Mouse (Mus musculus) forebrain, embryonic 14.5 days (tissue): ENCODE data around the gene Mpg. TPM values are rescaled to one million over a fixed set of nuclear protein-coding genes. Genes with fewer than 3 reads are reported as not detected.

Experiments
- ATAC-seq: fragments of 200-750 bp; cut with Nextera tagmentation; 2 replicates; pipeline ENCODE4 v1.8.0; 2017; ENCODE audit warnings: mild to moderate bottlenecking, moderate library complexity
- DNase-seq: peaks from one replicate; pipeline ENCODE4 v3.0.0-alpha.2; 2015; ENCODE audit warnings: low spot score
- H3K27ac ChIP-seq: fragments of 300-500 bp; sonication (generic); 2 replicates; pipeline ENCODE4 v1.5.1; 2014; ENCODE audit warnings: low read depth, mild to moderate bottlenecking, control low read depth, low read length, moderate library complexity
- H3K27me3 ChIP-seq: fragments of 300-500 bp; sonication (generic); replicated peaks from 2 replicates; pipeline ENCODE4 v1.6.1; 2014; ENCODE audit warnings: low read length, control low read depth, mixed read lengths; ENCODE audit not compliant: control insufficient read depth, insufficient read depth
- H3K36me3 ChIP-seq: fragments of 300-500 bp; sonication (generic); 2 replicates; pipeline ENCODE4 v1.6.1; 2014; ENCODE audit warnings: low read length, control low read depth; ENCODE audit not compliant: control insufficient read depth, insufficient read depth
- H3K4me1 ChIP-seq: fragments of 300-500 bp; sonication (generic); 2 replicates; pipeline ENCODE4 v1.6.1; 2014; ENCODE audit warnings: antibody characterized with exemption, low read length, control low read depth; ENCODE audit not compliant: control insufficient read depth, insufficient read depth
- H3K4me2 ChIP-seq: fragments of 300-500 bp; sonication (generic); 2 replicates; pipeline ENCODE4 v1.6.1; 2014; ENCODE audit warnings: mild to moderate bottlenecking, control low read depth, low read length
- H3K4me3 ChIP-seq: fragments of 300-500 bp; sonication (generic); 2 replicates; pipeline ENCODE4 v1.5.1; 2014; ENCODE audit warnings: low read depth, low read length, control low read depth
- H3K9ac ChIP-seq: fragments of 300-500 bp; sonication (generic); 2 replicates; pipeline ENCODE4 v1.6.1; 2014; ENCODE audit warnings: mild to moderate bottlenecking, low read length, control low read depth, moderate library complexity
- H3K9me3 ChIP-seq: fragments of 300-500 bp; sonication (generic); replicated peaks from 2 replicates; pipeline ENCODE4 v1.6.1; 2016; ENCODE audit warnings: low read length, control low read depth, mixed read lengths; ENCODE audit not compliant: control insufficient read depth
- WGBS: fragments of 180-500 bp; shearing (Covaris S2); extraction: QIAGEN DNeasy Blood & Tissue Kit; methylation state at CpG from one replicate; pipeline ENCODE4 v1.1.7; 2014; 5-methylcytosine and 5-hydroxymethylcytosine counted together
- polyA plus RNA-seq: library from polyadenylated mRNA; unstranded; fragments of >200 nt; fragmentation: Nextera tagmentation; extraction: Ambion mirVana; gene quantifications from 2 replicates; pipeline ENCODE4 v1.2.1, GENCODE M21; 2014

Mpg gene
- polyA plus RNA-seq, 1 experiment from 2014 or later = 31.2 TPM

- Histone ChIP-seq H3K4me2 (no peak overlapping the region), H3K4me1 (no peaks in the 10 kb centered on the region), H3K27ac (no peak overlapping the region), H3K9me3 (no peaks in the 10 kb centered on the region), H3K9ac (no peak overlapping the region), H3K4me3 (no peak overlapping the region), H3K27me3 (no peaks in the 10 kb centered on the region), H3K36me3 (peaks cover 40% of the 10 kb centered on the region)
- no peak for ATAC-seq
- DNase-seq = no peak
- WGBS = 92% methylated on average over 3 of the region's 3 CpGs
Observed at GRCm38 (mm10) chr11:32256566-32256965, 30.3 kb downstream of the Mpg start.

GRCm38 (mm10) chr11:32262674-32263415 lies 36.5 kb downstream of the Mpg start:
- Histone ChIP-seq H3K4me1 (peaks cover 4% of the 10 kb centered on the region; the same call in 1 of the 2 replicates), H3K36me3 (peaks cover 11% of the 10 kb centered on the region; the same call in 1 of the 2 replicates), H3K9ac (no peak overlapping the region), H3K9me3 (no peaks in the 10 kb centered on the region), H3K4me2 (no peak overlapping the region), H3K27me3 (no peaks in the 10 kb centered on the region), H3K4me3 (no peak overlapping the region), H3K27ac (no peak overlapping the region)
- WGBS = 91% methylated on average over 10 of the region's 10 CpGs
- ATAC-seq = no peak
- no peak for DNase-seq

GRCm38 (mm10) chr11:32265117-32265738 lies 38.9 kb downstream of the Mpg start:
- Histone ChIP-seq H3K27ac (no peak overlapping the region), H3K4me3 (no peak overlapping the region), H3K27me3 (no peaks in the 10 kb centered on the region), H3K36me3 (peaks cover 8% of the 10 kb centered on the region; the same call in 1 of the 2 replicates), H3K4me1 (peaks cover 5% of the 10 kb centered on the region; the same call in 1 of the 2 replicates), H3K9ac (no peak overlapping the region), H3K4me2 (no peak overlapping the region), H3K9me3 (no peaks in the 10 kb centered on the region)
- WGBS = 96% methylated on average over 3 of the region's 3 CpGs
- ATAC-seq (no peak), DNase-seq (no peak)

GRCm38 (mm10) chr11:32266194-32266593 lies 39.9 kb downstream of the Mpg start:
- Histone ChIP-seq H3K4me2 (no peak overlapping the region), H3K4me1 (peaks cover 5% of the 10 kb centered on the region; the same call in 1 of the 2 replicates), H3K36me3 (no peaks in the 10 kb centered on the region; the same call in 1 of the 2 replicates), H3K4me3 (no peak overlapping the region), H3K27me3 (no peaks in the 10 kb centered on the region), H3K9me3 (no peaks in the 10 kb centered on the region), H3K27ac (no peak overlapping the region), H3K9ac (no peak overlapping the region)
- ATAC-seq (no peak), DNase-seq (no peak)
- WGBS = 91% methylated on average over 6 of the region's 6 CpGs

GRCm38 (mm10) chr11:32266776-32267175 lies 40.5 kb downstream of the Mpg start:
- ATAC-seq (no peak; the same call in 1 of the 2 replicates), DNase-seq (peak; percentile 6)
- 25% methylated on average over 6 of the region's 6 CpGs for WGBS
- no peaks in the 10 kb centered on the region for H3K27me3 ChIP-seq
- peak overlapping the region; percentile 50 for H3K4me2 ChIP-seq
- peak overlapping the region; percentile 78 for H3K9ac ChIP-seq
- H3K9me3 ChIP-seq = no peaks in the 10 kb centered on the region
- peaks cover 5% of the 10 kb centered on the region; the same call in 1 of the 2 replicates for H3K4me1 ChIP-seq
- H3K27ac ChIP-seq = peak overlapping the region; percentile 88; the same call in 1 of the 2 replicates
- no peaks in the 10 kb centered on the region; the same call in 1 of the 2 replicates for H3K36me3 ChIP-seq
- H3K4me3 ChIP-seq = peak overlapping the region; percentile 47

GRCm38 (mm10) chr11:32267188-32267884 lies 41.0 kb downstream of the Mpg start, which contains the start of gene Nprl3:
TSS of gene Nprl3 (minus strand) at chr11:32267707.
- H3K9ac ChIP-seq = peak within 1 kb of the TSS; percentile 78
- DNase-seq = peak; percentile 97
- under 1% methylated on average over 54 of the region's 54 CpGs for WGBS

GRCm38 (mm10) chr11:32267964-32268363 lies 41.7 kb downstream of the Mpg start:
- DNase-seq = no peak
- WGBS = 21% methylated on average over 5 of the region's 5 CpGs

More at GRCm38 (mm10) chr11:32267188-32267884, 41.0 kb downstream of the Mpg start, which contains the start of gene Nprl3:
- Histone ChIP-seq H3K9me3 (no peaks in the 10 kb centered on the region), H3K27me3 (no peaks in the 10 kb centered on the region), H3K4me1 (peaks cover 5% of the 10 kb centered on the region; the same call in 1 of the 2 replicates), H3K36me3 (no peaks in the 10 kb centered on the region; the same call in 1 of the 2 replicates), H3K4me3 (peak within 1 kb of the TSS; percentile 47), H3K27ac (peak within 1 kb of the TSS; percentile 88), H3K4me2 (peak within 1 kb of the TSS; percentile 50)
- ATAC-seq = peak; percentile 100

GRCm38 (mm10) chr11:32268952-32269351 lies 42.6 kb downstream of the Mpg start:
- WGBS = 83% methylated on average over 5 of the region's 5 CpGs
- Histone ChIP-seq H3K9ac (no peak overlapping the region), H3K9me3 (no peaks in the 10 kb centered on the region), H3K4me1 (peaks cover 5% of the 10 kb centered on the region; the same call in 1 of the 2 replicates), H3K4me2 (no peak overlapping the region), H3K27ac (no peak overlapping the region), H3K36me3 (no peaks in the 10 kb centered on the region), H3K27me3 (no peaks in the 10 kb centered on the region), H3K4me3 (no peak overlapping the region)
- no peak for ATAC-seq
- no peak for DNase-seq

More at GRCm38 (mm10) chr11:32267964-32268363, 41.7 kb downstream of the Mpg start:
- H3K27ac ChIP-seq = no peak overlapping the region
- no peaks in the 10 kb centered on the region; the same call in 1 of the 2 replicates for H3K36me3 ChIP-seq
- peak overlapping the region; percentile 78 for H3K9ac ChIP-seq
- peak overlapping the region; percentile 47 for H3K4me3 ChIP-seq
- peak; percentile 18 for ATAC-seq
- peaks cover 5% of the 10 kb centered on the region; the same call in 1 of the 2 replicates for H3K4me1 ChIP-seq
- peak overlapping the region; percentile 50 for H3K4me2 ChIP-seq
- H3K27me3 ChIP-seq = no peaks in the 10 kb centered on the region
- H3K9me3 ChIP-seq = no peaks in the 10 kb centered on the region
